Mouse (Mus musculus): ENCODE measurements around the gene Pla2g4d. TPM values are rescaled to one million over a fixed set of nuclear protein-coding genes. Genes with fewer than 3 reads are reported as not detected.

Gene Pla2g4d
- polyA plus RNA-seq, 1 experiment = not detected

- Histone ChIP-seq H3K36me3 (ENCODE audit: control insufficient read depth, insufficient read depth) (no peaks in the 10 kb centered on the region), H3K4me2 (ENCODE audit: low read depth) (no peak overlapping the region), H3ac (ENCODE audit: control insufficient read depth, insufficient read length) (no peak overlapping the region), H3K79me2 (ENCODE audit: control insufficient read depth, insufficient read depth) (no peaks in the 10 kb centered on the region), H3K27me3 (ENCODE audit: control insufficient read depth, insufficient read depth, insufficient read length) (peaks cover 24% of the 10 kb centered on the region), H3K4me3 (no peak overlapping the region)
- TF ChIP-seq SRF (IDR thresholded peaks at IDR 0.05; ENCODE audit: control insufficient read depth, insufficient read length, low read depth) (no peak), CEBPB (IDR thresholded peaks at IDR 0.05; ENCODE audit: insufficient read depth, poor library complexity, severe bottlenecking) (no peak), MYOD1 (IDR thresholded peaks at IDR 0.05; ENCODE audit: control insufficient read depth in 1 of 3, insufficient read length in 2 of 3, low read depth in 2 of 3) (peak in 2 of 3 experiments; percentile 91)
Observed at GRCm38 (mm10) chr2:120262876-120263275, 26.1 kb downstream of the Pla2g4d start.

GRCm38 (mm10) chr2:120261346-120261745 is 27.7 kb downstream of the Pla2g4d start:
- no peak overlapping the region for H3K4me3 ChIP-seq
- no peak for TF ChIP-seq E2F4 (IDR thresholded peaks at IDR 0.05; ENCODE audit: insufficient read depth)
- no peak for TF ChIP-seq POLR2A (IDR thresholded peaks at IDR 0.05; ENCODE audit: insufficient read length, low read depth)
- TF ChIP-seq REST (IDR thresholded peaks at IDR 0.05; ENCODE audit: insufficient read depth, insufficient read length) = no peak
- TF ChIP-seq USF1 (IDR thresholded peaks at IDR 0.05; ENCODE audit: low read depth) = no peak
- TF ChIP-seq CEBPB (IDR thresholded peaks at IDR 0.05; ENCODE audit: insufficient read depth, poor library complexity, severe bottlenecking) = no peak
- no peak for TF ChIP-seq MAX (IDR thresholded peaks at IDR 0.05; ENCODE audit: low read depth)
- TF ChIP-seq POLR2AphosphoS2 (IDR thresholded peaks at IDR 0.05; ENCODE audit: insufficient read length, low read depth) = no peak
- no peak for TF ChIP-seq MYOD1 (IDR thresholded peaks at IDR 0.05; ENCODE audit: control insufficient read depth in 1 of 3, insufficient read length in 2 of 3, low read depth in 2 of 3)
- no peak for TF ChIP-seq TCF12 (IDR thresholded peaks at IDR 0.05; ENCODE audit: insufficient read depth, poor library complexity, severe bottlenecking)
- TF ChIP-seq SRF (IDR thresholded peaks at IDR 0.05; ENCODE audit: control insufficient read depth, insufficient read length, low read depth) = no peak
- no peak for TF ChIP-seq TCF3 (IDR thresholded peaks at IDR 0.05; ENCODE audit: insufficient read length, low read depth)
- TF ChIP-seq MYOG (IDR thresholded peaks at IDR 0.05; ENCODE audit: control insufficient read depth in 1 of 3, insufficient read depth in 1 of 3, insufficient read length in 2 of 3, low read depth in 2 of 3) = no peak
- no peak overlapping the region for H3ac ChIP-seq (ENCODE audit: control insufficient read depth, insufficient read length)
- H3K79me2 ChIP-seq (ENCODE audit: control insufficient read depth, insufficient read depth) = no peaks in the 10 kb centered on the region
- no peaks in the 10 kb centered on the region for H3K36me3 ChIP-seq (ENCODE audit: control insufficient read depth, insufficient read depth)
- peaks cover 19% of the 10 kb centered on the region for H3K27me3 ChIP-seq (ENCODE audit: control insufficient read depth, insufficient read depth, insufficient read length)
- H3K4me2 ChIP-seq (ENCODE audit: low read depth) = no peak overlapping the region

GRCm38 (mm10) chr2:120256259-120256658 is 32.7 kb downstream of the Pla2g4d start:
- no peak overlapping the region for H3ac ChIP-seq (ENCODE audit: control insufficient read depth, insufficient read length)
- no peak overlapping the region for H3K4me2 ChIP-seq (ENCODE audit: low read depth)
- H3K4me3 ChIP-seq = no peak overlapping the region
- TF ChIP-seq POLR2A (IDR thresholded peaks at IDR 0.05; ENCODE audit: insufficient read length, low read depth) (no peak), CEBPB (IDR thresholded peaks at IDR 0.05; ENCODE audit: insufficient read depth, poor library complexity, severe bottlenecking) (no peak), MYOD1 (IDR thresholded peaks at IDR 0.05; ENCODE audit: control insufficient read depth in 1 of 3, insufficient read length in 2 of 3, low read depth in 2 of 3) (no peak), MAX (IDR thresholded peaks at IDR 0.05; ENCODE audit: low read depth) (no peak), USF1 (IDR thresholded peaks at IDR 0.05; ENCODE audit: low read depth) (no peak), SRF (IDR thresholded peaks at IDR 0.05; ENCODE audit: control insufficient read depth, insufficient read length, low read depth) (no peak), E2F4 (IDR thresholded peaks at IDR 0.05; ENCODE audit: insufficient read depth) (no peak), TCF12 (IDR thresholded peaks at IDR 0.05; ENCODE audit: insufficient read depth, poor library complexity, severe bottlenecking) (no peak)
- no peaks in the 10 kb centered on the region for H3K79me2 ChIP-seq (ENCODE audit: control insufficient read depth, insufficient read depth)
- peaks cover 14% of the 10 kb centered on the region for H3K27me3 ChIP-seq (ENCODE audit: control insufficient read depth, insufficient read depth, insufficient read length)
- no peaks in the 10 kb centered on the region for H3K36me3 ChIP-seq (ENCODE audit: control insufficient read depth, insufficient read depth)

GRCm38 (mm10) chr2:120252644-120253043 is 36.4 kb downstream of the Pla2g4d start:
- peaks cover 13% of the 10 kb centered on the region for H3K27me3 ChIP-seq (ENCODE audit: control insufficient read depth, insufficient read depth, insufficient read length)

GRCm38 (mm10) chr2:120245421-120246016 is 43.5 kb downstream of the Pla2g4d start:
- H3K4me2 ChIP-seq (ENCODE audit: low read depth) = no peak overlapping the region
- H3K4me3 ChIP-seq = no peak overlapping the region
- H3K36me3 ChIP-seq (ENCODE audit: control insufficient read depth, insufficient read depth) = no peaks in the 10 kb centered on the region
- TF ChIP-seq POLR2A (IDR thresholded peaks at IDR 0.05; ENCODE audit: insufficient read length, low read depth) = no peak
- no peak for TF ChIP-seq MYOG (IDR thresholded peaks at IDR 0.05; ENCODE audit: control insufficient read depth in 1 of 3, insufficient read depth in 1 of 3, insufficient read length in 2 of 3, low read depth in 2 of 3)
- no peak for TF ChIP-seq SRF (IDR thresholded peaks at IDR 0.05; ENCODE audit: control insufficient read depth, insufficient read length, low read depth)
- no peak for TF ChIP-seq MYOD1 (IDR thresholded peaks at IDR 0.05; ENCODE audit: control insufficient read depth in 1 of 3, insufficient read length in 2 of 3, low read depth in 2 of 3)
- TF ChIP-seq REST (IDR thresholded peaks at IDR 0.05; ENCODE audit: insufficient read depth, insufficient read length) = no peak
- no peak for TF ChIP-seq TCF12 (IDR thresholded peaks at IDR 0.05; ENCODE audit: insufficient read depth, poor library complexity, severe bottlenecking)
- no peak for TF ChIP-seq POLR2AphosphoS2 (IDR thresholded peaks at IDR 0.05; ENCODE audit: insufficient read length, low read depth)
- no peaks in the 10 kb centered on the region for H3K79me2 ChIP-seq (ENCODE audit: control insufficient read depth, insufficient read depth)
- peaks cover 27% of the 10 kb centered on the region for H3K27me3 ChIP-seq (ENCODE audit: control insufficient read depth, insufficient read depth, insufficient read length)
- H3ac ChIP-seq (ENCODE audit: control insufficient read depth, insufficient read length) = no peak overlapping the region

More at GRCm38 (mm10) chr2:120252644-120253043, 36.4 kb downstream of the Pla2g4d start:
- TF ChIP-seq SRF (IDR thresholded peaks at IDR 0.05; ENCODE audit: control insufficient read depth, insufficient read length, low read depth) (no peak), REST (IDR thresholded peaks at IDR 0.05; ENCODE audit: insufficient read depth, insufficient read length) (no peak), E2F4 (IDR thresholded peaks at IDR 0.05; ENCODE audit: insufficient read depth) (no peak), CEBPB (IDR thresholded peaks at IDR 0.05; ENCODE audit: insufficient read depth, poor library complexity, severe bottlenecking) (no peak), TCF12 (IDR thresholded peaks at IDR 0.05; ENCODE audit: insufficient read depth, poor library complexity, severe bottlenecking) (no peak), MYOG (IDR thresholded peaks at IDR 0.05; ENCODE audit: control insufficient read depth in 1 of 3, insufficient read depth in 1 of 3, insufficient read length in 2 of 3, low read depth in 2 of 3) (no peak)
- H3K4me2 ChIP-seq (ENCODE audit: low read depth) = no peak overlapping the region
- H3K4me3 ChIP-seq = no peak overlapping the region
- no peak overlapping the region for H3ac ChIP-seq (ENCODE audit: control insufficient read depth, insufficient read length)
- no peaks in the 10 kb centered on the region for H3K79me2 ChIP-seq (ENCODE audit: control insufficient read depth, insufficient read depth)
- H3K36me3 ChIP-seq (ENCODE audit: control insufficient read depth, insufficient read depth) = no peaks in the 10 kb centered on the region

Measured in myocyte (in vitro differentiated cells).